Mouse (Mus musculus): ENCODE measurements around the gene Cox7a2l. TPM values are rescaled to one million over a fixed set of nuclear protein-coding genes. Genes with fewer than 3 reads are reported as not detected.
A peak's percentile ranks its signal among the peaks of the same experiment; 100 is the strongest.

Cox7a2l gene
- polyA plus RNA-seq, 1 experiment, result 53.9 TPM

DNA sequence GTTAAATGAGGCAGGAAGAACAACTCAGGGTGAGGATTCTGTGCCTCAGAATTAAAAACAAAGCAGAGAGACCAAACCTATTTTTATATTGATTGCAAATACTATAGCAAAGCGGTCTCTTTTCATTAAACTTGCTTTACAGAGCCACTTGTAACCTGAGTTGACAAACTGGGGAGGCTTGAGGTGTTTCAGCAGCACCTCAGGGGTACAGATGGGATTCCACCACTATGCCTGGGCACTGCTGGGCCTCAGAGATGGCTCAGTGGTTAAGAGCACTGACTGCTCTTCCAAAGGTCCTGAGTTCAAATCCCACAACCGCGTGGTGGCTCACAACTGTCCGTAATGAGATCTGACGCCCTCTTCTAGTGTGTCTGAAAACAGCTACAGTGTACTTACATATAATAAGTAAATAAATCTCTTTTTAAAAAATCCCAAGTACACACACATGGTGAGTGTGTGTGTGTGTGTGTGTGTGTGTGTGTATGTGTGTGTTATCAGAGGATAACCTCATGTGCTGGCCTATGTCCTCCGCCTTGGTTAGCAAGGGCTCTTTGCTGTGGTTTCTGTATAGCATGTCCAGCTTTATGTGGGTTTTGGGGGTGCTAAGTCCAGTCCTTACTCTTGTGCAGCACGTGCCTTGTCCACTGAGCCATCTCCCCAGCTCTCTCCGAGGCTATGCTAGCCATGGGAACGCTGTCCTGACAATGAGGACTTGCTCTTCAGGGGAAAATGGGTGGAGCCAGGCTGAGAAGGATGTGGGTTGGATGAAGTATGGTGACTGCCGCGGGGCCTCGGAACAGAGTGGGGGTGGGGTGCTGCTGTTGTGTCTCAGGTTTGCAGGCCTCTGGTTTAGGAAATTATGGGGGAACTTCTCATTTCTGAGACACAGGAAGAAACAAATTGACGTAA is 9.7 kb upstream of the Cox7a2l start:
- no peak for TF ChIP-seq POLR2A (IDR thresholded peaks at IDR 0.05; ENCODE audit: low read depth, low read length)
- no peak for TF ChIP-seq CTCF (IDR thresholded peaks at IDR 0.05; ENCODE audit: extremely low read depth, insufficient read length, insufficient replicate concordance, low read depth, low read length)
- peaks cover 7% of the 10 kb centered on the region; the same call in 1 of the 2 replicates for H3K4me1 ChIP-seq (ENCODE audit: control insufficient read depth, insufficient read depth, insufficient read length, low read length)
- WGBS, result 45% methylated on average over 13 of the region's 13 CpGs
- no peak overlapping the region for H3K4me3 ChIP-seq (ENCODE audit: low read depth, low read length)
- H3K36me3 ChIP-seq (ENCODE audit: control insufficient read depth, insufficient read depth, low read length), result no peaks in the 10 kb centered on the region
- peak overlapping the region; percentile 64 for H3K27ac ChIP-seq (ENCODE audit: insufficient read depth, low read depth, low read length)
- H3K27me3 ChIP-seq (ENCODE audit: control insufficient read depth, insufficient read depth, low read length), result 0 out of 2 replicates have a peak, but pooled peaks cover under 1% of the 10 kb centered on the region

GRCm38 (mm10) chr17:83526091-83526561 is 9.0 kb upstream of the Cox7a2l start:
- Histone ChIP-seq H3K4me1 (ENCODE audit: control insufficient read depth, insufficient read depth, insufficient read length, low read length) (peaks cover 7% of the 10 kb centered on the region; the same call in 1 of the 2 replicates), H3K36me3 (ENCODE audit: control insufficient read depth, insufficient read depth, low read length) (no peaks in the 10 kb centered on the region), H3K27ac (ENCODE audit: insufficient read depth, low read depth, low read length) (no peak overlapping the region), H3K4me3 (ENCODE audit: low read depth, low read length) (no peak overlapping the region), H3K27me3 (ENCODE audit: control insufficient read depth, insufficient read depth, low read length) (0 out of 2 replicates have a peak, but pooled peaks cover 2% of the 10 kb centered on the region)
- 46% methylated on average over 5 of the region's 5 CpGs for WGBS
- TF ChIP-seq POLR2A (IDR thresholded peaks at IDR 0.05; ENCODE audit: low read depth, low read length) (no peak), CTCF (IDR thresholded peaks at IDR 0.05; ENCODE audit: extremely low read depth, insufficient read length, insufficient replicate concordance, low read depth, low read length) (no peak)

GRCm38 (mm10) chr17:83525596-83525995 is 8.5 kb upstream of the Cox7a2l start:
- Histone ChIP-seq H3K4me3 (ENCODE audit: low read depth, low read length) (no peak overlapping the region), H3K36me3 (ENCODE audit: control insufficient read depth, insufficient read depth, low read length) (no peaks in the 10 kb centered on the region), H3K4me1 (ENCODE audit: control insufficient read depth, insufficient read depth, insufficient read length, low read length) (peaks cover 7% of the 10 kb centered on the region; the same call in 1 of the 2 replicates), H3K27ac (ENCODE audit: insufficient read depth, low read depth, low read length) (no peak overlapping the region), H3K27me3 (ENCODE audit: control insufficient read depth, insufficient read depth, low read length) (0 out of 2 replicates have a peak, but pooled peaks cover 2% of the 10 kb centered on the region)
- no peak for TF ChIP-seq CTCF (IDR thresholded peaks at IDR 0.05; ENCODE audit: extremely low read depth, insufficient read length, insufficient replicate concordance, low read depth, low read length)
- no peak for TF ChIP-seq POLR2A (IDR thresholded peaks at IDR 0.05; ENCODE audit: low read depth, low read length)
- 10% methylated on average over 8 of the region's 8 CpGs for WGBS

GRCm38 (mm10) chr17:83524753-83525152 is 7.6 kb upstream of the Cox7a2l start:
- Histone ChIP-seq H3K27ac (ENCODE audit: insufficient read depth, low read depth, low read length) (no peak overlapping the region), H3K4me3 (ENCODE audit: low read depth, low read length) (no peak overlapping the region), H3K36me3 (ENCODE audit: control insufficient read depth, insufficient read depth, low read length) (no peaks in the 10 kb centered on the region), H3K27me3 (ENCODE audit: control insufficient read depth, insufficient read depth, low read length) (0 out of 2 replicates have a peak, but pooled peaks cover 2% of the 10 kb centered on the region), H3K4me1 (ENCODE audit: control insufficient read depth, insufficient read depth, insufficient read length, low read length) (peaks cover 7% of the 10 kb centered on the region; the same call in 1 of the 2 replicates)
- 70% methylated on average over 7 of the region's 7 CpGs for WGBS
- TF ChIP-seq POLR2A (IDR thresholded peaks at IDR 0.05; ENCODE audit: low read depth, low read length), result no peak
- TF ChIP-seq CTCF (IDR thresholded peaks at IDR 0.05; ENCODE audit: extremely low read depth, insufficient read length, insufficient replicate concordance, low read depth, low read length), result no peak

GRCm38 (mm10) chr17:83522590-83523379 is 5.7 kb upstream of the Cox7a2l start:
- Histone ChIP-seq H3K4me1 (ENCODE audit: control insufficient read depth, insufficient read depth, insufficient read length, low read length) (peaks cover 6% of the 10 kb centered on the region; the same call in 1 of the 2 replicates), H3K36me3 (ENCODE audit: control insufficient read depth, insufficient read depth, low read length) (no peaks in the 10 kb centered on the region), H3K4me3 (ENCODE audit: low read depth, low read length) (no peak overlapping the region), H3K27ac (ENCODE audit: insufficient read depth, low read depth, low read length) (no peak overlapping the region), H3K27me3 (ENCODE audit: control insufficient read depth, insufficient read depth, low read length) (0 out of 2 replicates have a peak, but pooled peaks cover 2% of the 10 kb centered on the region)
- TF ChIP-seq CTCF (IDR thresholded peaks at IDR 0.05; ENCODE audit: extremely low read depth, insufficient read length, insufficient replicate concordance, low read depth, low read length) (no peak), POLR2A (IDR thresholded peaks at IDR 0.05; ENCODE audit: low read depth, low read length) (no peak)
- 71% methylated on average over 7 of the region's 7 CpGs for WGBS

GRCm38 (mm10) chr17:83521881-83522280 is 4.8 kb upstream of the Cox7a2l start:
- Histone ChIP-seq H3K4me1 (ENCODE audit: control insufficient read depth, insufficient read depth, insufficient read length, low read length) (no peaks in the 10 kb centered on the region), H3K27me3 (ENCODE audit: control insufficient read depth, insufficient read depth, low read length) (0 out of 2 replicates have a peak, but pooled peaks cover 2% of the 10 kb centered on the region), H3K36me3 (ENCODE audit: control insufficient read depth, insufficient read depth, low read length) (no peaks in the 10 kb centered on the region), H3K4me3 (ENCODE audit: low read depth, low read length) (no peak overlapping the region), H3K27ac (ENCODE audit: insufficient read depth, low read depth, low read length) (no peak overlapping the region)
- TF ChIP-seq POLR2A (IDR thresholded peaks at IDR 0.05; ENCODE audit: low read depth, low read length) (no peak), CTCF (IDR thresholded peaks at IDR 0.05; ENCODE audit: extremely low read depth, insufficient read length, insufficient replicate concordance, low read depth, low read length) (no peak)
- 91% methylated on average over 4 of the region's 4 CpGs for WGBS
